8 mouse cellular contexts compared by ENCODE assay signal in genomic region chr9:60858306-60858960, GRCm38 (mm10).
DNase-seq lines count a peak whose midpoint lies in the region; ATAC-seq and TF ChIP-seq lines count a peak whose summit lies in the region.

No protein-coding gene starts in this region.

- DNase-seq in left cerebral cortex, postnatal 14 days (ENCODE audit: low spot score in 2 of 2): peak; percentile 34 to 58
- no peak for DNase-seq in left cerebral cortex, postnatal 4 days
- peak; percentile 70 for DNase-seq in R1 (ENCODE audit: low read depth, low spot score)
- peak; percentile 87 for DNase-seq in kidney, postnatal 0 days (ENCODE audit: low spot score)
- DNase-seq in mesoderm, embryonic 11.5 days (ENCODE audit: low read depth, low spot score): peak; percentile 80
- DNase-seq in thymus, postnatal 14 days: peak; percentile 56
- DNase-seq in right cerebral cortex, postnatal 36 days (ENCODE audit: low spot score in 2 of 2): no peak

- peak overlapping the region; percentile 38 for H3K4me2 ChIP-seq in forebrain, embryonic 13.5 days
- H3K4me2 ChIP-seq in kidney, postnatal 0 days (ENCODE audit: low read length): peak overlapping the region; percentile 31

- no peak overlapping the region for H3K27ac ChIP-seq in forebrain, embryonic 13.5 days
- H3K27ac ChIP-seq in kidney, postnatal 0 days: no peak overlapping the region

- WGBS in forebrain, embryonic 13.5 days: 40% methylated on average over 11 of the region's 11 CpGs
- WGBS in kidney, postnatal 0 days: 40% methylated on average over 11 of the region's 11 CpGs

- no peaks in the 10 kb centered on the region for H3K9me3 ChIP-seq in forebrain, embryonic 13.5 days (replicated peaks)
- H3K9me3 ChIP-seq in kidney, postnatal 0 days (replicated peaks; ENCODE audit: low read length): no peaks in the 10 kb centered on the region

- no peak for ATAC-seq in forebrain, embryonic 13.5 days
- ATAC-seq in kidney, postnatal 0 days (replicated peaks; ENCODE audit: low FRiP score, low read depth): no peak

- H3K4me1 ChIP-seq in forebrain, embryonic 13.5 days: peaks cover 9% of the 10 kb centered on the region
- no peaks in the 10 kb centered on the region for H3K4me1 ChIP-seq in kidney, postnatal 0 days (replicated peaks; ENCODE audit: insufficient read depth, low read length)

- intact Hi-C loops in left cerebral cortex, postnatal 14 days (cut with DNase I): loop anchor here (2.0 to 10.0 kb wide), 4 partner anchors 38 to 614 kb away; no protein-coding TSS in a partner anchor
- intact Hi-C loops in left cerebral cortex, postnatal 4 days (cut with DNase I): loop anchor here (5.0 kb wide), 3 partner anchors 36 to 611 kb away; no protein-coding TSS in a partner anchor

- no peak overlapping the region for H3K4me3 ChIP-seq in forebrain, embryonic 13.5 days
- H3K4me3 ChIP-seq in kidney, postnatal 0 days (replicated peaks; ENCODE audit: low read depth, low read length): no peak overlapping the region

- H3K9ac ChIP-seq in forebrain, embryonic 13.5 days: no peak overlapping the region
- no peak overlapping the region for H3K9ac ChIP-seq in kidney, postnatal 0 days (ENCODE audit: low read depth, low read length)

- H3K36me3 ChIP-seq in forebrain, embryonic 13.5 days (ENCODE audit: poor library complexity, severe bottlenecking): peaks cover 11% of the 10 kb centered on the region; the same call in 1 of the 2 replicates
- H3K36me3 ChIP-seq in kidney, postnatal 0 days (ENCODE audit: insufficient read depth, low read length): peaks cover 25% of the 10 kb centered on the region

- H3K27me3 ChIP-seq in forebrain, embryonic 13.5 days: no peaks in the 10 kb centered on the region
- no peaks in the 10 kb centered on the region for H3K27me3 ChIP-seq in kidney, postnatal 0 days (ENCODE audit: insufficient read depth, low read length)

- peak; percentile 94 for TF ChIP-seq CTCF in kidney, postnatal 0 days (IDR thresholded peaks at IDR 0.05; ENCODE audit: low read depth)

Comparison
In these comparisons a context has a peak if more than half of its experiments do, and no peak if none do; other contexts are left out.
1. DNase-seq: peak in left cerebral cortex, postnatal 14 days (2 of 2), R1 (single experiment), kidney, postnatal 0 days (single experiment), mesoderm, embryonic 11.5 days (single experiment) and thymus, postnatal 14 days (single experiment); none in left cerebral cortex, postnatal 4 days (single experiment) and right cerebral cortex, postnatal 36 days (0 of 2).